28 mouse cellular contexts compared by ENCODE assay signal in the genomic region with DNA sequence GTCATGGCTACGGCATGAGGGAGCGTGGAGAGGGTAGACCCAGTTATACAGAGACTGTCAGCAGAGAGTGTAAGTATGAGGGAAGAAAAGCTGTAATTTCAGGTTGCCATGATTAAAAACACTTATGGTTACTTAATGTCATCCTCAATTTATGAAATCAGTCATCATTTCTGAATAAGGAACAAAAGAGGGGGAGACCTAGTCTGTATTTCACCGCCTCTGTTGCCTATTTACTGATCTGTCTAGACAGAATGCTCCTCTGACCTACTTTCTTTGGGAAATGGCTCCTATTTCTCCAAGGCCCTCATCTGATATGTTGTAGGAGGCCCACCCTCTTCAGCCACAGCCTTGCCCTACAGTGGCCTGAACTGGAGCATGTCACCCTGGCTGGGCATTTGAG.
"Had no signal": no experiment of that assay in that cellular context is flagged by ENCODE, and none has a peak within 500 bp of the region (broad histone marks: within the 10 kb centered on the region; RNA-seq: fewer than 3 reads in every experiment).

No protein-coding gene starts in this region.

- H3K4me2 ChIP-seq: embryonic facial prominence, embryonic 12.5 days; embryonic facial prominence, embryonic 13.5 days; embryonic facial prominence, embryonic 15.5 days; forebrain, embryonic 12.5 days; forebrain, embryonic 13.5 days; forebrain, embryonic 15.5 days had no signal

- H3K36me3 ChIP-seq: embryonic facial prominence, embryonic 13.5 days; embryonic facial prominence, embryonic 15.5 days had no signal

- H3K9me3 ChIP-seq: embryonic facial prominence, embryonic 10.5 days; embryonic facial prominence, embryonic 12.5 days; embryonic facial prominence, embryonic 13.5 days; embryonic facial prominence, embryonic 15.5 days; forebrain, embryonic 10.5 days; forebrain, embryonic 12.5 days; forebrain, embryonic 13.5 days; forebrain, embryonic 15.5 days had no signal

- ATAC-seq: forebrain, embryonic 13.5 days; forebrain, embryonic 14.5 days; forebrain, embryonic 15.5 days; forebrain, embryonic 16.5 days; forebrain, postnatal 0 days had no signal

- DNase-seq: cerebellum, adult 2 months; cerebellum, adult 8-10 months; cerebellum, adult 9-10 months; cerebellum, adult 9-11 months; cerebellum, postnatal 10 days; cerebellum, postnatal 14 days; cerebellum, postnatal 25 days; cerebellum, postnatal 36 days; embryo, embryonic 11 days; forebrain, postnatal 0 days; gastrocnemius, adult 2 months; gastrocnemius, postnatal 10 days; gastrocnemius, postnatal 14 days; gastrocnemius, postnatal 25 days; gastrocnemius, postnatal 36 days; heart, adult 11 months; heart, adult 18-20 months had no signal

- H3K9ac ChIP-seq: embryonic facial prominence, embryonic 12.5 days; embryonic facial prominence, embryonic 13.5 days; embryonic facial prominence, embryonic 15.5 days; forebrain, embryonic 12.5 days; forebrain, embryonic 13.5 days; forebrain, embryonic 15.5 days; forebrain, postnatal 0 days had no signal

- H3K4me1 ChIP-seq: embryonic facial prominence, embryonic 12.5 days; embryonic facial prominence, embryonic 13.5 days; embryonic facial prominence, embryonic 15.5 days; forebrain, embryonic 10.5 days; forebrain, embryonic 12.5 days had no signal

- H3K27ac ChIP-seq: embryonic facial prominence, embryonic 10.5 days; embryonic facial prominence, embryonic 12.5 days; embryonic facial prominence, embryonic 13.5 days; embryonic facial prominence, embryonic 15.5 days; forebrain, embryonic 10.5 days; forebrain, embryonic 12.5 days; forebrain, embryonic 13.5 days; forebrain, embryonic 15.5 days; gastrocnemius, adult 2 months had no signal

- H3K27me3 ChIP-seq: embryonic facial prominence, embryonic 12.5 days; embryonic facial prominence, embryonic 13.5 days; embryonic facial prominence, embryonic 15.5 days; forebrain, embryonic 12.5 days; forebrain, embryonic 13.5 days; forebrain, embryonic 15.5 days had no signal

- H3K4me3 ChIP-seq: embryonic facial prominence, embryonic 10.5 days; embryonic facial prominence, embryonic 12.5 days; embryonic facial prominence, embryonic 13.5 days; embryonic facial prominence, embryonic 15.5 days; erythroblast, embryonic 14.5 days; forebrain, embryonic 10.5 days; forebrain, embryonic 12.5 days; forebrain, embryonic 13.5 days; forebrain, embryonic 15.5 days; gastrocnemius, adult 2 months had no signal
